In the genomic region with DNA sequence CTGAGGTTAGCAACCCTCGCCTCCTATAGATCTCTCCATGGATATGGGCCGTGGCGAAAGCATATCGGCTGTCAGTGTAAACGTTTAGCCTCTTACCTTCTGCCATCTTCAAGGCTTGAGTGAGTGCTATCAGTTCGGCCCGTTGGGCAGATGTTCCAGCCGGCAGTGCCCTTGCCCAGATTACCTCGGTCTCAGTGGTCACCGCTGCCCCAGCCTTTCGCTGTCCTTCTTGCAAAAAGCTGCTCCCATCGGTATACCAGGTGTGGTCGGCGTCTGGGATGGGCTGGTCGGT, we compare ENCODE assay signal across 16 mouse cellular contexts. TPM values are rescaled to one million over a fixed set of nuclear protein-coding genes. Genes with fewer than 3 reads are reported as not detected.
"Had no signal": no experiment of that assay in that cellular context is flagged by ENCODE, and none has a peak within 500 bp of the region (broad histone marks: within the 10 kb centered on the region; RNA-seq: fewer than 3 reads in every experiment).

No protein-coding gene starts in this region.

RNA-seq across cellular contexts. Expression of a gene that starts 18.4 kb away (rescaled TPM):
- total RNA-seq: gastrocnemius, adult 18-20 months; gastrocnemius, postnatal 25 days; granulocyte monocyte progenitor cell, adult 5-6 weeks had no signal

RNA-seq across cellular contexts. Expression of a gene that starts 22.8 kb away (rescaled TPM):
- total RNA-seq: common myeloid progenitor, adult 5-6 weeks; gastrocnemius, adult 18-20 months; gastrocnemius, postnatal 10 days; gastrocnemius, postnatal 14 days; gastrocnemius, postnatal 25 days; gastrocnemius, postnatal 36 days; gastrocnemius, postnatal 4 days; heart, adult 18-20 months; heart, adult 2 months; heart, adult 8-10 months had no signal
- polyA plus RNA-seq: embryonic facial prominence, embryonic 10.5 days; embryonic facial prominence, embryonic 11.5 days; gonadal fat pad, adult 2 months; heart, adult 2 months; heart, embryonic 10.5 days; heart, embryonic 11.5 days had no signal
